Mouse (Mus musculus): ENCODE data around the gene Olfr706. TPM values are rescaled to one million over a fixed set of nuclear protein-coding genes. Genes with fewer than 3 reads are reported as not detected.
"Not testable (repeated sequence)": the region's sequence is repeated elsewhere in the genome, so short reads cannot be mapped to it uniquely, and the experiment has no call there.

Gene Olfr706
- not detected in 2 replicates for total RNA-seq (2015)
- not detected in 2 replicates for total RNA-seq (2017)

DNA sequence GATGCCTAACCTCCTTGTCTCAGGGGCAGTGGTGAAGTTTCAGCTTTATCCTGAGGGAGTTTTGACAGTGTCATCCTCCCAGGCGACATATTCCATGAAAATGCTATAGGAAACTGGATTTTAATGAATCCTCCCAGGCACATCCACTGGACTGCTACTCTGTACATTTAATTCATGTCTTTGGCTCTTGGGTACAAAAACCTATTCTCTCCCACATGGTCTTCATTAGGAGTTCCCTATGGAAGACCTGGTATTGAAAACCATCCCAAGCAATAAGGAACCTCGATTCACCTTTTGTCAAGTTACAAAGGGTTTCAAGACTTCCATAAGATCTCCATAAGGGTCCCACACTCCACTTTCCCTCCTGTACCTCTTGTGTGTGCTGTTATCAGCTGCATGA lies at the start of gene Olfr706:
Gene Olfr706, minus strand, starts transcription at position 101 of the 400 bp plus-strand sequence.
- ATAC-seq (replicated peaks; ENCODE audit: poor library complexity), result no peak

DNA sequence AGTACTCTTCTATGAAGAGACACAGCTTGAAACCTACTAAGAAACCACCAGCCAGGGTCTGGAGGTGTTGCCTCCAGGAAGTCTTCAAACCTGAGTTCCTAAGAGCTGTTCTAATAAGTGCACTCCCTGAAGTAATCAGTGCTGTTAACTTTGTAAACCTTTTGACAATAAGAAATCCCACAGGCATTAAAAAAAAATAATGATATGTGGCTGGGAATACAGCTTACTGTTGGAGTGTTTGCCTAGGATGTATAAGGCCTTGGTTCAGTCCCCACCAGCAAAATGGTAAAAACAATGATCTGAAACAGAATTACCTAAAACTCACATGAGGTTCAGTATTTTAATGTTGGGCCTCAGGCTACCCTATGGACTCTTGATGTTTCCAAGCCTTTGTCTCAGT lies 44.2 kb upstream of the Olfr706 start, which contains the start of gene Olfr709-ps1:
Gene Olfr709-ps1, minus strand, starts transcription at position 101 of the 400 bp plus-strand sequence.
- no peak for ATAC-seq (replicated peaks; ENCODE audit: poor library complexity)

DNA sequence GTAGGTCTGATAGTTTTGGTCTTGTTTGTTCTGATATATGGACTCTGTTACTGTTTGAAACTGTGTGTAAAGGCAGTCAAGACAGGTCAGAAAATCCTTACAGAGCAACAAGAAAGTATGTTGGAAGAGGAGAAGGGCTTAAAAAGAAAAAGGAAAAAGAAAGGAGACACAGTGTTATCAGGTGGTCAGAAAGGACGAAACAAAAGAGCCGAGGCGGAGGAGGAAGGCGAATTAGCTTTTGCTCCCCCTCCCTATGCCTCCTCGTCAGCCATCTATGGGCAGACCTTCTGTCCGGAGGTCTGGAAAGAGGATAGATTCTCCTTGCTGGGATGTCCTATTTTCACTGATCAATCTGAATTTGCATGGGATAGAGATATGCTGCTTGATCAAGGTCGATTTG lies 33.0 kb upstream of the Olfr706 start:
- ATAC-seq (replicated peaks; ENCODE audit: poor library complexity), result not testable (repeated sequence)

DNA sequence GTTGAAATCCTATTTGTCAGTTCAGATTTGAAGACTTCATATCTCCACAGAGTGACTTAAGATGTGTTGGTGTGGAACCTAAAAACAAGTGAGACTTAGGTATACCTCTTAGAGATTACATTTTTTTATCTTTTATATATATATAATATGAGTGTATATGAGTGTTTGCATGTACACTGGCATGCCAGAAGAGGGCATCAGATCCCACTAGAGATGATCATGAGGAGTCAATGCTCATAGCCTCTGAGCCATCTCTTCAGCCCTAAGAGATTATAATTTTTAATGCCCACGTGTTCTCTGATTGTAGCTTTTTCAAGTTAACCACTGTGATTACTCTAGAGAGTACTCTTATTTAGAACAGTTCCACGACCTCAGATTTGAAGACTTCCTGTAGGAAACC lies 19.7 kb upstream of the Olfr706 start, which contains the start of gene Olfr1532-ps1:
Gene Olfr1532-ps1, plus strand, starts transcription at position 326 of the 400 bp plus-strand sequence.
- ATAC-seq (replicated peaks; ENCODE audit: poor library complexity), result peak; percentile 64

DNA sequence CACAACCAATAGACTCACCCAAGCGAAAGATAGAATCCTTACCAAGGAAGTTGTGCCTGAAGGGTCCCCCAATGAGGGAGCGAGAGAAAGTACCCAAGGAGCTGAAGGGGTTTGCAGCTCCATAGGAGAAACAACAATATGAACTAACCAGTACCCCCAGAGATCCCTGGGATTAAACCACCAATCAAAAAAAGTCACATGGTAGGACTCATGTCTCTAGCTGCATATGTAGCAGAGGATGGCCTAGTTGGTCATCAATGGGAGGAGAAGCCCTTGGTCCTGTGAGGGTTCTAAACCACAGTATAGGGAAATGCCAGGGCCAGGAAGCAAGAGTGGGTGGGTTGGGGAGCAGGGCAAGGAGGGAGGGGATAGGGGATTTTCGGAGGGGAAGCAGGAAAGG lies 13.2 kb upstream of the Olfr706 start, which contains the start of gene Olfr707:
Gene Olfr707, minus strand, starts transcription at position 101 of the 400 bp plus-strand sequence.
- not testable (repeated sequence) for ATAC-seq (replicated peaks; ENCODE audit: poor library complexity)

DNA sequence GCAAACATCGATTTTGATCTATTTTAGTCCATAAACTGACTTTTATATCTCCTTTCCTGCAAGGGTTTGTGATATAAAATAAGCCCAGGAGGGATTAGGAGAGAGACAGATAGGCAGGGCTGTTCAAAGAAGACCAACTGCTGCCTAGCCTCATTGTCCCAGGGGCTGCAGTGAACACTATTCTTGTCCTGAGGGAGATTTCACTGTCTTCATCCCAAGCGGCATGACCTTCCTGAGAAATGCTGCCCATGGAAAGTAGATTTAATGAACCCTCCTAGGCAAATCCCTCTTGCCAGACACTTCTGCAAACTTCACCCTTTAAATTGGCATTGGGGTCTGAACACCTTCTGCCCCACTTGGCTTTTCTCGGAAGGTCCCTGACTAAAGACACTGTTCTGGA lies 11.2 kb downstream of the Olfr706 start, which contains the start of gene Olfr705:
Gene Olfr705, minus strand, starts transcription at position 101 of the 400 bp plus-strand sequence.
- ATAC-seq (replicated peaks; ENCODE audit: poor library complexity), result no peak

- ATAC-seq (replicated peaks; ENCODE audit: poor library complexity), result no peak
Measured at GRCm38 (mm10) chr7:106862885-106863284, 25.1 kb downstream of the Olfr706 start, which contains the start of gene Olfr704. Olfr704 (plus strand) TSS chr7:106863185.

DNA sequence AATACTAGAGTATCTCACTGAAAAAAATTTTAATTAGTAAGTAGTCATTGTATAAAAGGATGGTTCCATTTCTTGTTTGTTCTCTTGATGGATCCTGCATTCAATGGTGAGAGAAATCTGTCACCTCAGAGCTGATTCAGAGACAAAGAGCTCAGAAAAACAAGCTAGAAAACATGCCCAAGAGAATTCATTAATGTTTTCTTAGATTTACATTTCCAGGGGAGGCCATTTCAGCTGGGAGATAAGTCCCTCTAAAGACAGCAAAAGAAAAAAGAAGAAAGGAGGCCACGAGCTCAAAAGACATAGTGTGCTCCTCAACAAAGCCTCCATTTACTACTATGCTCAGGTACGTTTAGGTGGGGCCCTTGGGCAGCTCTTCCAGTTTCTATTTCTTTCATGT lies 44.9 kb downstream of the Olfr706 start, which contains the start of gene Olfr703:
Gene Olfr703, plus strand, starts transcription at position 301 of the 400 bp plus-strand sequence.
- ATAC-seq (replicated peaks; ENCODE audit: poor library complexity), result no peak

DNA sequence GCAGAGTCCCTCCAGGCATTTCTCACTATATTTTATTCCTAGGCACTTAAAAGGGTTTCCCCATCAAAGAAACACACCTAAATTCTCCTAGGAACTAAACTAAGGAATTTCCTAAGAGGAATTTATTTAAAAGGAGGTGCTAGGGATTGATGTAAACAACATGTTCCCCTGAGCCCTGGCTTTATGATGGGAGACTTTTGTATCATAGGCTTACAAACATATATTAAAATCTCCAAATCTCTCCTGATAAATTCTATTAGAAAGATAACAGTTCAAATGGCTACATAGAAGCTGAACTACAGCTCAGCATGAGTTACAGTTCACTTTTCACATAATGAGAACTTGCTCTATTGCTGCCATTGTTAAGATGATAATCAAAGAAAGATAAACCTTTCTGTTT lies 54.2 kb downstream of the Olfr706 start, which contains the start of gene Olfr702:
Gene Olfr702, minus strand, starts transcription at position 101 of the 400 bp plus-strand sequence.
- ATAC-seq (replicated peaks; ENCODE audit: poor library complexity), result no peak

Other genes with a start within 250 kb of the Olfr706 start
- gene Olfr693, start 207.6 kb downstream of the Olfr706 start, total RNA-seq (2015), result not detected in 2 replicates
- not detected in 2 replicates for gene Olfr693, start 207.6 kb downstream of the Olfr706 start, total RNA-seq (2017)
- gene Olfr694, start 196.3 kb downstream of the Olfr706 start, total RNA-seq (2015), result not detected in 2 replicates
- not detected in 2 replicates for gene Olfr694, start 196.3 kb downstream of the Olfr706 start, total RNA-seq (2017)
- 0.05 TPM in 1 of 2 replicates, not detected in the other for gene Olfr695, start 171.8 kb downstream of the Olfr706 start, total RNA-seq (2015)
- gene Olfr695, start 171.8 kb downstream of the Olfr706 start, total RNA-seq (2017), result not detected in 2 replicates
- gene Olfr697, start 145.7 kb downstream of the Olfr706 start, total RNA-seq (2015), result not detected in 2 replicates
- gene Olfr697, start 145.7 kb downstream of the Olfr706 start, total RNA-seq (2017), result not detected in 2 replicates
- not detected in 2 replicates for gene Olfr698, start 132.8 kb downstream of the Olfr706 start, total RNA-seq (2015)
- not detected in 2 replicates for gene Olfr698, start 132.8 kb downstream of the Olfr706 start, total RNA-seq (2017)
- gene Olfr699, start 95.0 kb downstream of the Olfr706 start, total RNA-seq (2015), result not detected in 2 replicates
- not detected in 2 replicates for gene Olfr699, start 95.0 kb downstream of the Olfr706 start, total RNA-seq (2017)
- not detected in 2 replicates for gene Olfr700, start 79.3 kb downstream of the Olfr706 start, total RNA-seq (2015)
- gene Olfr700, start 79.3 kb downstream of the Olfr706 start, total RNA-seq (2017), result not detected in 2 replicates
- not detected in 2 replicates for gene Olfr701, start 74.0 kb downstream of the Olfr706 start, total RNA-seq (2015)
- not detected in 2 replicates for gene Olfr701, start 74.0 kb downstream of the Olfr706 start, total RNA-seq (2017)
- not detected in 2 replicates for gene Olfr702, start 54.3 kb downstream of the Olfr706 start, total RNA-seq (2015)
- gene Olfr702, start 54.3 kb downstream of the Olfr706 start, total RNA-seq (2017), result not detected in 2 replicates
- not detected in 2 replicates for gene Olfr703, start 44.8 kb downstream of the Olfr706 start, total RNA-seq (2015)
- gene Olfr703, start 44.8 kb downstream of the Olfr706 start, total RNA-seq (2017), result not detected in 2 replicates
- not detected in 2 replicates for gene Olfr704, start 25.0 kb downstream of the Olfr706 start, total RNA-seq (2015)
- not detected in 2 replicates for gene Olfr704, start 25.0 kb downstream of the Olfr706 start, total RNA-seq (2017)
- gene Olfr705, start 11.3 kb downstream of the Olfr706 start, total RNA-seq (2015), result not detected in 2 replicates
- not detected in 2 replicates for gene Olfr705, start 11.3 kb downstream of the Olfr706 start, total RNA-seq (2017)
- gene Olfr707, start 13.1 kb upstream of the Olfr706 start, total RNA-seq (2015), result not detected in 2 replicates
- not detected in 2 replicates for gene Olfr707, start 13.1 kb upstream of the Olfr706 start, total RNA-seq (2017)
- not detected in 2 replicates for gene Olfr1532-ps1, start 19.8 kb upstream of the Olfr706 start, total RNA-seq (2015)
- not detected in 2 replicates for gene Olfr1532-ps1, start 19.8 kb upstream of the Olfr706 start, total RNA-seq (2017)
- gene Olfr709-ps1, start 44.1 kb upstream of the Olfr706 start, total RNA-seq (2015), result 0.02 TPM in 1 of 2 replicates, not detected in the other
- gene Olfr709-ps1, start 44.1 kb upstream of the Olfr706 start, total RNA-seq (2017), result not detected in 2 replicates
- not detected in 2 replicates for gene Olfr710, start 60.1 kb upstream of the Olfr706 start, total RNA-seq (2015)
- not detected in 2 replicates for gene Olfr710, start 60.1 kb upstream of the Olfr706 start, total RNA-seq (2017)
- not detected in 2 replicates for gene Olfr6, start 75.8 kb upstream of the Olfr706 start, total RNA-seq (2015)
- gene Olfr6, start 75.8 kb upstream of the Olfr706 start, total RNA-seq (2017), result not detected in 2 replicates
- not detected in 2 replicates for gene Olfr711, start 87.3 kb upstream of the Olfr706 start, total RNA-seq (2015)
- not detected in 2 replicates for gene Olfr711, start 87.3 kb upstream of the Olfr706 start, total RNA-seq (2017)
- not detected in 2 replicates for gene Olfr2, start 117.9 kb upstream of the Olfr706 start, total RNA-seq (2015)
- gene Olfr2, start 117.9 kb upstream of the Olfr706 start, total RNA-seq (2017), result not detected in 2 replicates
- not detected in 2 replicates for gene Olfr713, start 143.0 kb upstream of the Olfr706 start, total RNA-seq (2015)
- gene Olfr713, start 143.0 kb upstream of the Olfr706 start, total RNA-seq (2017), result not detected in 2 replicates
- not detected in 2 replicates for gene Olfr714, start 182.8 kb upstream of the Olfr706 start, total RNA-seq (2015)
- gene Olfr714, start 182.8 kb upstream of the Olfr706 start, total RNA-seq (2017), result not detected in 2 replicates
- not detected in 2 replicates for gene Olfr17, start 205.1 kb upstream of the Olfr706 start, total RNA-seq (2015)
- not detected in 2 replicates for gene Olfr17, start 205.1 kb upstream of the Olfr706 start, total RNA-seq (2017)
- not detected in 2 replicates for gene Olfr715b, start 222.2 kb upstream of the Olfr706 start, total RNA-seq (2015)
- gene Olfr715b, start 222.2 kb upstream of the Olfr706 start, total RNA-seq (2017), result not detected in 2 replicates
- gene Olfr715, start 242.9 kb upstream of the Olfr706 start, total RNA-seq (2015), result not detected in 2 replicates
- gene Olfr715, start 242.9 kb upstream of the Olfr706 start, total RNA-seq (2017), result not detected in 2 replicates